Mouse (Mus musculus) stomach, adult 2 months (tissue): ENCODE measurements around the gene Ezr. TPM values are rescaled to one million over a fixed set of nuclear protein-coding genes. Genes with fewer than 3 reads are reported as not detected.

ENCODE experiments used
- polyA plus RNA-seq: library from polyadenylated mRNA; depleted of rRNA; stranded (reverse); fragments of >200 nt; gene quantifications from 2 replicates; pipeline ENCODE4 v1.2.3, GENCODE M21; 2012; rRNA removed

Ezr gene
- polyA plus RNA-seq, result 96.7 and 125 TPM in 2 replicates

DNA sequence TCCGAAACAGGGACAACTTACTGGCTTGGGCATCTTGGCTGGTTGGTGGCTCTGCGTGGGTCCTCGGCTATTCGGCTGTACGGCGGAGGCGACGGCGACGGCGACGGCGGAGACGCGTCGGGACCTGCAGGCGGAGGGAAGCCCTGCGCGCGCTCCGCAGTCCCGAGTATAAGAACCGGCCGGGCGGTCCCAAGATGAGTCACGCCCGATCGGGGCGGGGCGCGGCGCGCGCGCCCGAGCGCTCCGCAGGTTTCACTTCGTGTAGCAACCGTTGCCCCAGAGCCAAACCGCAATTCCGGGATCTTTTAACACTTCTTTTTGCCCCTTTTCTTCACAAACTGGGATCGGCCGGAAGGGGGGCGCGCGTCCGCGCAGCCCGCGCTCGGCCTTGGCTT, at the start of gene Ezr:
Ezr (minus strand) TSS at position 174 of the 395 bp plus-strand sequence.

Other genes with a start within 250 kb of the Ezr start
- 2.7 and 3.7 TPM in 2 replicates for gene Dynlt1c, start 181.1 kb downstream of the Ezr start, polyA plus RNA-seq
- 23.5 and 27.9 TPM in 2 replicates for gene Dynlt1f, start 126.9 kb downstream of the Ezr start, polyA plus RNA-seq
- gene Sytl3, start 123.7 kb downstream of the Ezr start, polyA plus RNA-seq, result 0.15 and 0.39 TPM in 2 replicates
- 17.3 and 18.9 TPM in 2 replicates for gene Rsph3b, start 165.9 kb upstream of the Ezr start, polyA plus RNA-seq
- 3.4 and 3.9 TPM in 2 replicates for gene Tagap1, start 178.4 kb upstream of the Ezr start, polyA plus RNA-seq
- gene Rnaset2b, start 187.8 kb upstream of the Ezr start, polyA plus RNA-seq, result 14.8 and 26.1 TPM in 2 replicates
- 0.41 TPM in 1 of 2 replicates, not detected in the other for gene Gm49721, start 196.1 kb upstream of the Ezr start, polyA plus RNA-seq
- gene Gm1604a, start 242.8 kb upstream of the Ezr start, polyA plus RNA-seq, result 0.13 TPM in 1 of 2 replicates, not detected in the other